Mouse (Mus musculus): ENCODE results near the gene Sptssa. TPM values are rescaled to one million over a fixed set of nuclear protein-coding genes. Genes with fewer than 3 reads are reported as not detected.

Sptssa gene
- total RNA-seq, 4 experiments from 2014 or later, result 30.2 to 30.7 (median 30.4) TPM

Small RNA genes lying within 50 kb of the gene (microRNA-seq; reads per million reads assigned to microRNA genes)
- not detected for gene Mir1892

Other genes with a start within 250 kb of the Sptssa start
- gene Eapp, start 39.3 kb upstream of the Sptssa start, total RNA-seq (2022), result 10 to 100 TPM; 21.0 to 23.1 (median 21.7) TPM
- 10 to 100 TPM; 27.1 to 31.7 (median 29.0) TPM for gene Snx6, start 139.1 kb upstream of the Sptssa start, total RNA-seq (2022)
- 100 to 1,000 TPM; 390 to 423 (median 413) TPM for gene Cfl2, start 206.3 kb upstream of the Sptssa start, total RNA-seq (2022)

All from heart, adult 8-10 months (tissue).